Mouse (Mus musculus): ENCODE results near the gene Gm44511.
"Not testable (repeated sequence)": the region's sequence is repeated elsewhere in the genome, so short reads cannot be mapped to it uniquely, and the experiment has no call there.

Gm44511 gene

GRCm38 (mm10) chr6:128760016-128760415 is 66.1 kb downstream of the Gm44511 start:
- DNase-seq, result peak; percentile 96

- DNase-seq, result no peak
Measured at GRCm38 (mm10) chr6:128759221-128759950, 66.7 kb downstream of the Gm44511 start.

- DNase-seq, result not testable (repeated sequence)
Measured at GRCm38 (mm10) chr6:128755402-128755763, 70.7 kb downstream of the Gm44511 start.

GRCm38 (mm10) chr6:128754748-128755401 is 71.2 kb downstream of the Gm44511 start:
- DNase-seq, result not testable (repeated sequence)

GRCm38 (mm10) chr6:128754265-128754664 is 71.8 kb downstream of the Gm44511 start:
- DNase-seq, result not testable (repeated sequence)

GRCm38 (mm10) chr6:128753610-128754224 is 72.4 kb downstream of the Gm44511 start:
- DNase-seq, result peak; percentile 77

- DNase-seq, result not testable (repeated sequence)
Measured at GRCm38 (mm10) chr6:128747006-128747405, 79.1 kb downstream of the Gm44511 start.

- no peak for DNase-seq
Measured at GRCm38 (mm10) chr6:128737445-128737844, 88.7 kb downstream of the Gm44511 start.

- no peak for DNase-seq
Measured at GRCm38 (mm10) chr6:128736100-128736499, 90.0 kb downstream of the Gm44511 start.

GRCm38 (mm10) chr6:128734896-128735295 is 91.2 kb downstream of the Gm44511 start:
- DNase-seq, result no peak

GRCm38 (mm10) chr6:128733908-128734679 is 92.0 kb downstream of the Gm44511 start:
- DNase-seq, result no peak

- DNase-seq, result no peak
Measured at GRCm38 (mm10) chr6:128732032-128732431, 94.1 kb downstream of the Gm44511 start.

Data from kidney, adult 18-20 months (tissue).